Comparison of ENCODE assay signal across 8 mouse cellular contexts in genomic region chr14:46832354-46833272, GRCm38 (mm10). TPM values are rescaled to one million over a fixed set of nuclear protein-coding genes. Genes with fewer than 3 reads are reported as not detected.
DNase-seq lines count a peak whose midpoint lies in the region; ATAC-seq lines count a peak whose summit lies in the region.

No protein-coding gene starts in this region.

- 6% methylated on average over 40 of the region's 40 CpGs for WGBS in heart, embryonic 12.5 days
- WGBS in stomach, embryonic 14.5 days = 8% methylated on average over 40 of the region's 40 CpGs

- H3K27me3 ChIP-seq in heart, embryonic 12.5 days (replicated peaks) = no peaks in the 10 kb centered on the region
- no peaks in the 10 kb centered on the region for H3K27me3 ChIP-seq in stomach, embryonic 14.5 days (ENCODE audit: control insufficient read depth, insufficient read depth, low read length)

- peak; percentile 9 for DNase-seq in adrenal gland, adult 2 months
- DNase-seq in adrenal gland, adult 8-10 months = no peak
- peak; percentile 13 for DNase-seq in urinary bladder, postnatal 10 days (ENCODE audit: low spot score)
- no peak for DNase-seq in urinary bladder, postnatal 25 days (ENCODE audit: low spot score)
- peak; percentile 45 to 73 for DNase-seq in kidney, postnatal 25 days
- peak; percentile 34 for DNase-seq in lung, postnatal 14 days

- ATAC-seq in heart, embryonic 12.5 days (ENCODE audit: insufficient number of reproducible peaks, low FRiP score) = peak; percentile 68
- ATAC-seq in stomach, embryonic 14.5 days (ENCODE audit: insufficient number of reproducible peaks, insufficient read depth, low FRiP score, low read depth) = no peak; the same call in none of the 2 replicates

- peak overlapping the region; percentile 97 for H3K9ac ChIP-seq in heart, embryonic 12.5 days
- peak overlapping the region; percentile 77 for H3K9ac ChIP-seq in stomach, embryonic 14.5 days (replicated peaks; ENCODE audit: low read depth, low read length)

- no peaks in the 10 kb centered on the region for H3K36me3 ChIP-seq in heart, embryonic 12.5 days
- H3K36me3 ChIP-seq in stomach, embryonic 14.5 days (ENCODE audit: control insufficient read depth, insufficient read depth, low read length) = no peaks in the 10 kb centered on the region

- peak overlapping the region; percentile 76 for H3K4me2 ChIP-seq in heart, embryonic 12.5 days
- H3K4me2 ChIP-seq in stomach, embryonic 14.5 days (replicated peaks; ENCODE audit: low read depth, low read length) = peak overlapping the region; percentile 83

- peak overlapping the region; percentile 100 for H3K4me3 ChIP-seq in heart, embryonic 12.5 days
- peak overlapping the region; percentile 88 for H3K4me3 ChIP-seq in stomach, embryonic 14.5 days (ENCODE audit: low read depth, low read length)

- no peaks in the 10 kb centered on the region for H3K9me3 ChIP-seq in heart, embryonic 12.5 days (replicated peaks)
- H3K9me3 ChIP-seq in stomach, embryonic 14.5 days (ENCODE audit: control insufficient read depth, low read depth, low read length) = no peaks in the 10 kb centered on the region

- peak overlapping the region; percentile 75 for H3K27ac ChIP-seq in heart, embryonic 12.5 days (ENCODE audit: poor library complexity, severe bottlenecking)
- H3K27ac ChIP-seq in stomach, embryonic 14.5 days (ENCODE audit: low read length) = peak overlapping the region; percentile 10; the same call in 1 of the 2 replicates

- H3K4me1 ChIP-seq in heart, embryonic 12.5 days (replicated peaks) = peaks cover 14% of the 10 kb centered on the region
- H3K4me1 ChIP-seq in stomach, embryonic 14.5 days (ENCODE audit: control insufficient read depth, insufficient read depth, low read length) = no peaks in the 10 kb centered on the region; the same call in 1 of the 2 replicates

RNA-seq across cellular contexts. Expression of gene Cgrrf1, which starts 0.7 kb away (rescaled TPM):
- total RNA-seq in adrenal gland, adult 2 months (2021) = 10 to 100 TPM; 46.7 to 50.5 TPM
- polyA plus RNA-seq in adrenal gland, adult 2 months (2012; rRNA removed) = 16.4 and 16.9 TPM in 2 replicates
- 10 to 100 TPM; 45.7 to 61.9 (median 57.2) TPM for total RNA-seq in adrenal gland, adult 8-10 months (2022)
- 26.3 and 26.8 TPM in 2 replicates for polyA plus RNA-seq in heart, embryonic 12.5 days (2016; fragmentation: Nextera tagmentation; extraction: Ambion mirVana)
- polyA plus RNA-seq in stomach, embryonic 14.5 days (2014; fragmentation: Nextera tagmentation; extraction: Ambion mirVana) = 24.3 and 30.6 TPM in 2 replicates

RNA-seq across cellular contexts. Expression of gene Gmfb, which starts 10.6 kb away (rescaled TPM):
- total RNA-seq in adrenal gland, adult 2 months (2021) = 100 to 1,000 TPM in 1 of 2 experiments, 10 to 100 TPM in 1; 85.9 to 132 TPM
- 3.2 and 3.7 TPM in 2 replicates for polyA plus RNA-seq in adrenal gland, adult 2 months (2012; rRNA removed)
- total RNA-seq in adrenal gland, adult 8-10 months (2022) = 100 to 1,000 TPM; 118 to 172 (median 163) TPM
- 68.1 and 73.8 TPM in 2 replicates for polyA plus RNA-seq in heart, embryonic 12.5 days (2016; fragmentation: Nextera tagmentation; extraction: Ambion mirVana)
- 59.9 and 66.7 TPM in 2 replicates for polyA plus RNA-seq in stomach, embryonic 14.5 days (2014; fragmentation: Nextera tagmentation; extraction: Ambion mirVana)

RNA-seq across cellular contexts. Expression of gene Cnih1, which starts 44.4 kb away (rescaled TPM):
- 100 to 1,000 TPM; 116 to 121 TPM for total RNA-seq in adrenal gland, adult 2 months (2021)
- 163 and 178 TPM in 2 replicates for polyA plus RNA-seq in adrenal gland, adult 2 months (2012; rRNA removed)
- total RNA-seq in adrenal gland, adult 8-10 months (2022) = 100 to 1,000 TPM; 106 to 135 (median 109) TPM
- 175 and 179 TPM in 2 replicates for polyA plus RNA-seq in heart, embryonic 12.5 days (2016; fragmentation: Nextera tagmentation; extraction: Ambion mirVana)
- 217 TPM in 2 replicates for polyA plus RNA-seq in stomach, embryonic 14.5 days (2014; fragmentation: Nextera tagmentation; extraction: Ambion mirVana)

RNA-seq across cellular contexts. Expression of gene Samd4, which starts 50.0 kb away (rescaled TPM):
- 10 to 100 TPM; 22.9 to 24.4 TPM for total RNA-seq in adrenal gland, adult 2 months (2021)
- 14.7 and 16.5 TPM in 2 replicates for polyA plus RNA-seq in adrenal gland, adult 2 months (2012; rRNA removed)
- 10 to 100 TPM; 22.1 to 27.0 (median 25.8) TPM for total RNA-seq in adrenal gland, adult 8-10 months (2022)
- polyA plus RNA-seq in heart, embryonic 12.5 days (2016; fragmentation: Nextera tagmentation; extraction: Ambion mirVana) = 16.5 and 17.9 TPM in 2 replicates
- polyA plus RNA-seq in stomach, embryonic 14.5 days (2014; fragmentation: Nextera tagmentation; extraction: Ambion mirVana) = 5.9 and 7.3 TPM in 2 replicates

Comparison
In these comparisons a context has a peak if more than half of its experiments do, and no peak if none do; other contexts are left out.
1. DNase-seq: peak in adrenal gland, adult 2 months (single experiment), urinary bladder, postnatal 10 days (single experiment), kidney, postnatal 25 days (2 of 2) and lung, postnatal 14 days (single experiment); none in adrenal gland, adult 8-10 months (single experiment) and urinary bladder, postnatal 25 days (single experiment).
2. RNA of gene Gmfb, which starts 10.6 kb away (polyA plus RNA-seq): 68.1 to 73.8 TPM in heart, embryonic 12.5 days and 59.9 to 66.7 TPM in stomach, embryonic 14.5 days; 3.2 to 3.7 TPM in adrenal gland, adult 2 months; every median in the first group is over 10 times any median in the second.